15 mouse cellular contexts compared by ENCODE assay signal in the genomic region with DNA sequence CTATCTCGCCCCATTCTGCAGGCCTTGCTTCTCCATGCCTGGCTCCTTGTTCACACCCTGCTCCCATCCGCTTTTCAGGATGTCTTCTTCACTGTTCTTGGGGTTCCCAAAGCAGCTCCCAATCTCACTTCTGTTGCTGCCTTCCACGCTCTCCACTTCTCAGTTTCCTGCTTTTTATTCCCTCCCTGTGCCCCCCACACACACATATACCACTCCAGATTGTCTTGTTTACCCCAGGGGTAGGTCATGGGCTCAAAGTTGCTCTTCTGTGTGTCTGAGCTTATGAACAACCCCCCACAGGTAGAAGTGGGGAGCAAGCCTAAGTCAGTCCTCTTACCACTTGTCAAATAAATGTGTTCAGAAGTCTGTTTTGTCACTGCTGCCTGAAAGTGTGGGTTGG. TPM values are rescaled to one million over a fixed set of nuclear protein-coding genes. Genes with fewer than 3 reads are reported as not detected.
DNase-seq lines count a peak whose midpoint lies in the region; ATAC-seq lines count a peak whose summit lies in the region.
"Had no signal": no experiment of that assay in that cellular context is flagged by ENCODE, and none has a peak within 500 bp of the region (broad histone marks: within the 10 kb centered on the region; RNA-seq: fewer than 3 reads in every experiment).

No protein-coding gene starts in this region.

- peaks cover 12% of the 10 kb centered on the region for H3K36me3 ChIP-seq in midbrain, embryonic 10.5 days
- H3K36me3 ChIP-seq in midbrain, embryonic 11.5 days (ENCODE audit: control insufficient read depth, insufficient read depth, low read length): no peaks in the 10 kb centered on the region
- H3K36me3 ChIP-seq in limb, embryonic 10.5 days: peaks cover 10% of the 10 kb centered on the region; the same call in 1 of the 2 replicates
- H3K36me3 ChIP-seq: liver, embryonic 13.5 days had no signal

- no peak overlapping the region for H3K9ac ChIP-seq in midbrain, embryonic 11.5 days (ENCODE audit: low read length)
- H3K9ac ChIP-seq: liver, embryonic 13.5 days had no signal

- H3K27ac ChIP-seq in midbrain, embryonic 10.5 days (replicated peaks): no peak overlapping the region
- H3K27ac ChIP-seq in midbrain, embryonic 11.5 days (ENCODE audit: low read depth, low read length): no peak overlapping the region
- peak overlapping the region; percentile 83; the same call in 1 of the 2 replicates for H3K27ac ChIP-seq in limb, embryonic 10.5 days
- H3K27ac ChIP-seq: liver, embryonic 13.5 days had no signal

- peaks cover 51% of the 10 kb centered on the region for H3K27me3 ChIP-seq in midbrain, embryonic 10.5 days (ENCODE audit: low read depth, poor library complexity, severe bottlenecking)
- peaks cover 24% of the 10 kb centered on the region for H3K27me3 ChIP-seq in midbrain, embryonic 11.5 days (ENCODE audit: control insufficient read depth, insufficient read depth, low read length)
- H3K27me3 ChIP-seq in limb, embryonic 10.5 days (ENCODE audit: low read depth, poor library complexity, severe bottlenecking): peaks cover 42% of the 10 kb centered on the region

- peak; percentile 91 for DNase-seq in heart, adult 11 months
- DNase-seq in heart, postnatal 36 days: no peak
- no peak for DNase-seq in midbrain, embryonic 10.5 days (ENCODE audit: low spot score)
- DNase-seq in midbrain, embryonic 11.5 days (ENCODE audit: low spot score, missing footprints): no peak
- DNase-seq in limb, embryonic 10.5 days (ENCODE audit: low spot score): no peak
- no peak for DNase-seq in right cerebral cortex, postnatal 14 days
- DNase-seq in urinary bladder, postnatal 36 days (ENCODE audit: low spot score in 2 of 2): no peak
- no peak for DNase-seq in cerebellum, postnatal 14 days
- DNase-seq: gastrocnemius, postnatal 14 days; kidney, postnatal 10 days; liver, embryonic 13.5 days; lung, postnatal 36 days; thymus, adult 2 months had no signal

- H3K4me2 ChIP-seq in midbrain, embryonic 11.5 days: no peak overlapping the region

- intact Hi-C loops in heart, postnatal 36 days (cut with DNase I): no loop called here

- H3K4me1 ChIP-seq in midbrain, embryonic 10.5 days: peaks cover 85% of the 10 kb centered on the region
- H3K4me1 ChIP-seq in midbrain, embryonic 11.5 days (ENCODE audit: control insufficient read depth, insufficient read depth, low read length): peaks cover 54% of the 10 kb centered on the region
- H3K4me1 ChIP-seq in limb, embryonic 10.5 days: peaks cover 73% of the 10 kb centered on the region

- no peaks in the 10 kb centered on the region for H3K9me3 ChIP-seq in midbrain, embryonic 10.5 days (replicated peaks)
- H3K9me3 ChIP-seq in midbrain, embryonic 11.5 days (ENCODE audit: control insufficient read depth, low read length): no peaks in the 10 kb centered on the region
- no peaks in the 10 kb centered on the region for H3K9me3 ChIP-seq in limb, embryonic 10.5 days (replicated peaks)
- H3K9me3 ChIP-seq: liver, embryonic 13.5 days had no signal

- ATAC-seq in midbrain, embryonic 11.5 days (ENCODE audit: low FRiP score): no peak

- H3K4me3 ChIP-seq in midbrain, embryonic 10.5 days: peak overlapping the region; percentile 66
- no peak overlapping the region for H3K4me3 ChIP-seq in midbrain, embryonic 11.5 days (ENCODE audit: low read depth, low read length)
- H3K4me3 ChIP-seq in limb, embryonic 10.5 days: peak overlapping the region; percentile 67; the same call in 1 of the 2 replicates

- 59% methylated on average over 3 of the region's 3 CpGs for WGBS in midbrain, embryonic 10.5 days
- WGBS in midbrain, embryonic 11.5 days: 61% methylated on average over 3 of the region's 3 CpGs
- 71% methylated on average over 3 of the region's 3 CpGs for WGBS in limb, embryonic 10.5 days

RNA-seq across cellular contexts. Expression of gene Lix1l, which starts 1.5 kb away (rescaled TPM):
- total RNA-seq in heart, postnatal 36 days (2021): 10 to 100 TPM; 27.6 to 32.1 TPM
- polyA plus RNA-seq in midbrain, embryonic 10.5 days (2016; fragmentation: Nextera tagmentation; extraction: Ambion mirVana): 5.3 and 5.7 TPM in 2 replicates
- polyA plus RNA-seq in midbrain, embryonic 11.5 days (2014; fragmentation: Nextera tagmentation; extraction: Ambion mirVana): 6.4 TPM in 2 replicates
- polyA plus RNA-seq in limb, embryonic 10.5 days (2016; fragmentation: Nextera tagmentation; extraction: Ambion mirVana): 3.6 and 4.5 TPM in 2 replicates

RNA-seq across cellular contexts. Expression of gene Ankrd34a, which starts 3.0 kb away (rescaled TPM):
- 1 to 10 TPM; 1.3 to 2.2 TPM for total RNA-seq in heart, postnatal 36 days (2021)
- polyA plus RNA-seq in midbrain, embryonic 10.5 days (2016; fragmentation: Nextera tagmentation; extraction: Ambion mirVana): 1.0 and 1.7 TPM in 2 replicates
- 1.5 and 2.0 TPM in 2 replicates for polyA plus RNA-seq in midbrain, embryonic 11.5 days (2014; fragmentation: Nextera tagmentation; extraction: Ambion mirVana)
- polyA plus RNA-seq in limb, embryonic 10.5 days (2016; fragmentation: Nextera tagmentation; extraction: Ambion mirVana): 0.73 and 0.96 TPM in 2 replicates
- total RNA-seq: hematopoietic stem cell, adult 5-6 weeks had no signal

RNA-seq across cellular contexts. Expression of gene Polr3gl, which starts 5.4 kb away (rescaled TPM):
- total RNA-seq in heart, postnatal 36 days (2021): 10 to 100 TPM; 30.3 to 33.0 TPM
- polyA plus RNA-seq in midbrain, embryonic 10.5 days (2016; fragmentation: Nextera tagmentation; extraction: Ambion mirVana): 25.2 and 31.8 TPM in 2 replicates
- 12.1 and 14.7 TPM in 2 replicates for polyA plus RNA-seq in midbrain, embryonic 11.5 days (2014; fragmentation: Nextera tagmentation; extraction: Ambion mirVana)
- 27.2 and 42.1 TPM in 2 replicates for polyA plus RNA-seq in limb, embryonic 10.5 days (2016; fragmentation: Nextera tagmentation; extraction: Ambion mirVana)

RNA-seq across cellular contexts. Expression of gene Gm16253, which starts 22.6 kb away (rescaled TPM):
- 1 to 10 TPM in 1 of 2 experiments, under 1 TPM in 1; 0.89 to 2.8 TPM for total RNA-seq in heart, postnatal 36 days (2021)
- 0.62 and 1.6 TPM in 2 replicates for polyA plus RNA-seq in midbrain, embryonic 10.5 days (2016; fragmentation: Nextera tagmentation; extraction: Ambion mirVana)
- polyA plus RNA-seq in midbrain, embryonic 11.5 days (2014; fragmentation: Nextera tagmentation; extraction: Ambion mirVana): 0.36 and 0.43 TPM in 2 replicates
- polyA plus RNA-seq in limb, embryonic 10.5 days (2016; fragmentation: Nextera tagmentation; extraction: Ambion mirVana): 0.60 and 2.0 TPM in 2 replicates
- total RNA-seq: hematopoietic stem cell, adult 5-6 weeks; left cerebral cortex, adult 8-10 months had no signal
- polyA plus RNA-seq: liver, embryonic 13.5 days; thymus, adult 2 months had no signal

RNA-seq across cellular contexts. Expression of gene Rbm8a, which starts 30.3 kb away (rescaled TPM):
- total RNA-seq in heart, postnatal 36 days (2021): 10 to 100 TPM; 30.9 to 40.9 TPM
- 205 and 215 TPM in 2 replicates for polyA plus RNA-seq in midbrain, embryonic 10.5 days (2016; fragmentation: Nextera tagmentation; extraction: Ambion mirVana)
- polyA plus RNA-seq in midbrain, embryonic 11.5 days (2014; fragmentation: Nextera tagmentation; extraction: Ambion mirVana): 181 and 193 TPM in 2 replicates
- 224 and 228 TPM in 2 replicates for polyA plus RNA-seq in limb, embryonic 10.5 days (2016; fragmentation: Nextera tagmentation; extraction: Ambion mirVana)
